Mouse (Mus musculus) lung, postnatal 4 days (tissue): ENCODE measurements at regions not wholly inside any gene's neighbourhood (a gene's known extent, or its start where the extent isn't known, plus 50 kb on each side); places are given as distances from the start of the nearest gene placed in this dataset.

Experiments
- DNase-seq, 2 experiments: peaks; one replicate each; pipeline ENCODE4 v3.0.0; 2021

DNA sequence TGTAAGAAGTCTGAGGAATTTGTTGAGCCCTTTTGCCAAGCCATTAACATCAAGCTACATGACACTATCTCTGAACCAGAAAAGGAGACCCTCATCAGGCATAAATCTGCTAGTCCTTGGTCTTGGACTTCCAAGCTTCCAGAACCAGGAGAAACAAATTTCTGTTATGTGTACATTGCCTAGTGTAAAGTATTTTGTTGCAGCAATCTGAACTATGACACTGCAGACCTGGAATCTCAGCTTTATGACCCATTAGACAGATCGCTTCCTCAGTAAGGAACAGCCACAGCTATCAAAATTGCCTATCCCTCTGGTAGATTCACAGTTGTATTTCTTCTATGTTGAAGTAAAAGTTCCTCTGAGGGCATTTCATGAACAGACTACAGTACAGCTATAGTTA lies 199.1 kb upstream of the Tmem161b start:
- no peak for DNase-seq

DNA sequence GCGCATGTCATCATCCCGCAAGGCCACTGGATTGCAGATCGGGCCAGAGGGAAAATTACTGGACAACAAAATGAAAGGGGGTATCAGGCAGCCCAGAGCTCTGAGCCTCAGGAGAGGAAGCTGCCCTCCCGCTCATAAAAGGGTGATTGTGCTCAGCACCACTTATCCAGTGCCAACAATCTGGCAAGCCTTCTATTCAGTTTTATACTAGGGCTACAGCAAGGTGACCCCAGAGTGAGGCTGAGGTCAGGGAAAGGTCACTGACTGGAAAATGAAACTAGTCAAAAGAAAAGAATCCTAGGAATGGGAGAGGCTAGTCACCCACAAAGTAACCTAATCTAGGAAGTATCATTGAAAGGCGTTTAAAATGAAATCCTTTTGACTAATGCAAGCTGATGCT lies 198.5 kb upstream of the Tmem161b start:
- DNase-seq, result no peak

DNA sequence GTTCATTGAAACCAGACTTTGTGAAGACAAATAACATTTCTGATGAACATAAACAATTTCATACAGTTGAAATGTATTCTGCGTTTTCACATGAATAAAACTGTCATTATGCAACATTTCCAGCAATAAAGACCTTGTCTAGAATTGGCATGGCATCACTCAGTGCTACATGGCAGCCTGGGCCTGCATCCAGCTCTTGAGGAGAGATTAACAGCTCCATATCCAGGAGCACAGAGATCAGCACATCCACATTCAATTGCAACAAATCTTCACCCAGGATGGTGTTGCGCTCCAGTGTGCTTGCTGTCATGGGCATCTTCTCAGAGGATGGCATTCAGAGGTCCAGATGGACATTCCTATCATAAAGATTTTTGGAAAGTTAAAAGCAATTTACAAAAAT lies 196.7 kb upstream of the Tmem161b start:
- DNase-seq, result no peak

DNA sequence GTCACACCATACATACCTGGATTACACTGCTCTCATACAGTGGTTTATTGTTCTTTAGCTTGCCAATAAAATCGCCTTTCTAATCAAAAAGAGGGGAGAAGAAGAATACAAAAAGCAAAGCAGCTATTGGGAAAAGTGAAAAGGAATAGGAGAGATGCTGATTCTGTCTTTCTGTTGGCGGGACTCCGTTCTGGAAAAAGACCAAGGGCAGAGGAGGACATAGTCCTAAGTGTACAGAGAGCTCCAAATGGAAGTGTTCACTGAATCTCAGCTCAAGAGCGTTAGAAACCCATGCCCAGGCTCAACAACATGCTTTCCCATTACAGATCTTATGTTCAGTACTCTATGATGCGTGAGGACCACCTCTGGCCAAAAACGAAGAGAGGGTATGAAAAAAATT lies 174.4 kb upstream of the Tmem161b start:
- no peak for DNase-seq

DNA sequence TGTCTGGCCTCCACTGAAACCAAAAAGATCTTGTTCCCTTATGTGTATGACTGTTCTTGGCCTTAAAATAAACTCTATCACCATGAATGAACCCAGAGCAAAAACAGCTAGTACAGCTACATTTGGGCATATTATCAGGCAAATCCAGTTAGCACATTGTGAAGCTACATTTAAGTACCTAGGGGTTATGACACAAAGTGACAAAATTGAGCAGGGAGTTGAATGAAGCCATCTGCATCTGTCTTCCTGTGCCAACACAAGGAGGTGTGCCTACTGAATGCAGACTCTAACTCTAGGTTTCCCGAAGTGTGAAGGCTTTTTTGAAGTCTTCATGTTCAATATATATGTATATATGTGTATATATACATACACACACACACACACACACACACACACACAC lies 169.9 kb upstream of the Tmem161b start:
- no peak for DNase-seq

DNA sequence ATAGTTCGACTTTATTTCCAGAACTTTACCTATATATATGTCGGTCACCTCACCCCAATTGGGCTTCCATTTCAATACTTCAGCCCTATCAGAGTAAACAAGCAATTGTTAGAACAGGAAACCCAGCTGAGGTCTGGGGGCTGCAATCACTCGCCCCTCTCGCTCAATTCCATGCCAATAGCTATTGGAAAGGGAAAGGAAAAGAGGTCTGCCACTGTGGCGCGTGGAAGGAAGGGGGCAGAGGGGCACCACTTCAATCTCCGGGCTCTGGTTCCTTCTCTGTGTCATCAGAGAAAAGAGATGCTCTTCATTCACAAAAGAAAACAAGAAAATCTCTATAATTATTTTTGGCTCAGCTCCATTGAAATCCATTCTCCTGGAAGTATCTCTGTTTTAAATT lies 167.1 kb upstream of the Tmem161b start:
- DNase-seq, result no peak

DNA sequence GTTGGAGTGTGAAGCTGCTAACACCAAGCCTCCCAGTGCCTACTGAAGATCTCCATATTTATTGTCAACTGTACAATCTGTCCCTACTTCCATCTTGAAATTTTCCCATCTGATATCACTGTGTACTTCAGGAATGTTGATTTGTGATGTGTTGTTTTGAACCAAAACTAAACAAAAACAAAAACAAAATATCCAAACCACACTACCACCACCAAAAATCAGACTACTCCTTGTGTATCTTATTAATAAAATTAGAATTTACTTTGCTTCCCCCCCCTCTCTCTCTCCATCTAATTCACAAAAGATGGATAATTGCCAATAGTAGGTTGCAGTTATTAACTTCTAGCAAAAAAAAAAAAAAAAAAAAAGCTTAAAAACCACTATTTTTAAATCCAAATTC lies 166.5 kb upstream of the Tmem161b start:
- DNase-seq, result no peak

DNA sequence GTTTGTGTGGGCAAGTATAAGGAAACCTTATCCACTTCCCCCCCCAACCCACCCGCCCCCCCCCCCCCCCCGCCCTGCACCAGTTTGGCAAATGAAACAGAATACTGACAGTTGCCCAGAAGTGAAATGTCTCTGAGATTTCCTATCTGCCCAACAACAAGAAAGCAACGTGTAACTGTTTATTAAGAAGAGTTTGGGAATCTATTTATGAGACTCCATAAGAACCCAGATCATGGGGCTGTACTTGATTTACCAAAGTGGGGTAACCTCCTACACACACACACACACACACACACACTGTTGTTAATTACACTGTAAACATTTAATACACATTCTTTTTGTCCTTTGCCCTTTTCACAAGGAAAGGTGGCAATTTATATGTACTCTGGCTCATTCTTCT lies 165.6 kb upstream of the Tmem161b start:
- DNase-seq, result no peak

DNA sequence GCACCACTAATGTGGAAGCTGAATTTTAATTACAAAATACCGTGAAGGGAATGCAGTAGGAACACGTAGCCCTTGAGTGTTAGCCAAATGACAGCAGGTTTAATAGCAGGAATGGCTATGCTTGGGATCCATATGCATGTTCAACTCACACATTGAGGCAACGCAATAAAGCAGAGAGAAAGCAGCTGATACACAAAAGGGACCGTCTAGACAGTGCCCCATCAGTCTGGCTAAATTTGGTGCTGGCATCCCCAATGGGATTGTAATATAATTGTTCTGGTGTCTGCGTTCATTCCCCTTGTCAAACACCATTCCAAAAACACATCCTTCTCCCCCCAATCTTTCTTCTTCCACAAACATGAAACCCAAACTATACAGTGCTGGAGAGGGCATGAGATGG lies 165.1 kb upstream of the Tmem161b start:
- DNase-seq, result no peak

DNA sequence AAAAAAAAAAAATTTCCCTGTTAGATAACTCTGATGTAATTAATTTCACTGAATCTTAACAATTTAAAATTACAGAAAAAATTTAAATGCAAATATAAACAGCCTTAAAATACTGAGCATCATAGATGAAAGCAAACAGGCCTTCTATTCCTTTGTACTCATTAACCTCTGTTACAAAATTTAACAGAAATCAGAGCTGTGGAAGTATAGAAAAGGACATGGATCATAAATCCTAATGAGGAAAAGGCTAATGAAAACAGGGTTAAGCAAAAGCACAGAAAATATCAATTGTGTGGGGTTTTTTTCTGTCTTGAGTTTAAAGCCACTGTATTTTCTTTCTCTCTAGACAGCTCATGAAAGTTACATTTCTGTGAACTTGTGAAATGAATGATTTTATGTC lies 164.6 kb upstream of the Tmem161b start:
- DNase-seq, result no peak

DNA sequence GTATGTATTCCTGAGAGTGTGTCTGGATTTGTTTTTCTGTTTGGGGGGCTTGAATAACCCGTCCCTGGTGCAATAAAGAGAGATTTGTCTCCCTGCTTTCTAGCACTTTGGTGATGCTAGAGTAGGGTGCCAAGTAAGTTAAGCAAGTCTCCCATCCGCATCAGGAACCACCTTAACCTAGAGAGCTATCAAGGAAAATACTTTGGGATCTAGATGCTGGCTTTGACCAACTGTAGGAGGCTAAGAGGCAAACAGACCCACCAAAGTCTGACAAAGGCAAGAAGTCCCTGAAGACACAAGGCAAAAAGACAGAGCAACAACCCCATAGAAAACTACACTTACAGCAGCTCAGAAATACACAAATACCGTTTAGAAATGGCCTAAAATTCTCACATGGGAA lies 163.8 kb upstream of the Tmem161b start:
- DNase-seq, result no peak

DNA sequence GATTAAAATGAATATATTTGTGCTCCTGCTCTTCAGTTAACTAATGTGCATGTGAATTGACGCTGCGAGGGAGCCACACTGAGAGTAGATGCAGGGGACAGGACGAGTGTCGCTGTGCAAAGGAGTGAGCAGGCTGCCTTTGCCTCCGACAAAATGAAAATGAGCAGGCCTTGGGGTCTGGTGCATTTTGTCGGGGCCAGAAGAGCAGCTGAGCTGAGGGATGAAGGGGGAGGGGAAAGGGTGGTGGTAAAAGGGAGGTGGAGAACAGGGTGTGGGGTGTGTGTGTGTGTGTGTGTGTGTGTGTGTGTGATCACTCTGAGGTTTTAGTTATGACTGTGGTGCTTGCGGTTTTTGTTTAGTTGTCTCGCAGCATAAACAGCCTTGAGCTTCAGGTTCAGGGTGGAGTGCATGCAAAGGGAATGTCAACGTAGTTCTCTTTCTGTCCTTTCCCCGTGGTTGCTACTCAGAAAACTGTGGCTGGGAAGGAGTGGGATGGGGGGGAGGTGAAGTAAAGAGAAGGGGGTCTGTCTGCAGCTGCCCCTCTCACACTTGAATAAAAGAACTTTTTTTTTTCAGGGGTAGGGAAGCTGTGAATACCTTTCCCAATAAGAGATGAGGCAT lies 163.0 kb upstream of the Tmem161b start:
- DNase-seq, result no peak

DNA sequence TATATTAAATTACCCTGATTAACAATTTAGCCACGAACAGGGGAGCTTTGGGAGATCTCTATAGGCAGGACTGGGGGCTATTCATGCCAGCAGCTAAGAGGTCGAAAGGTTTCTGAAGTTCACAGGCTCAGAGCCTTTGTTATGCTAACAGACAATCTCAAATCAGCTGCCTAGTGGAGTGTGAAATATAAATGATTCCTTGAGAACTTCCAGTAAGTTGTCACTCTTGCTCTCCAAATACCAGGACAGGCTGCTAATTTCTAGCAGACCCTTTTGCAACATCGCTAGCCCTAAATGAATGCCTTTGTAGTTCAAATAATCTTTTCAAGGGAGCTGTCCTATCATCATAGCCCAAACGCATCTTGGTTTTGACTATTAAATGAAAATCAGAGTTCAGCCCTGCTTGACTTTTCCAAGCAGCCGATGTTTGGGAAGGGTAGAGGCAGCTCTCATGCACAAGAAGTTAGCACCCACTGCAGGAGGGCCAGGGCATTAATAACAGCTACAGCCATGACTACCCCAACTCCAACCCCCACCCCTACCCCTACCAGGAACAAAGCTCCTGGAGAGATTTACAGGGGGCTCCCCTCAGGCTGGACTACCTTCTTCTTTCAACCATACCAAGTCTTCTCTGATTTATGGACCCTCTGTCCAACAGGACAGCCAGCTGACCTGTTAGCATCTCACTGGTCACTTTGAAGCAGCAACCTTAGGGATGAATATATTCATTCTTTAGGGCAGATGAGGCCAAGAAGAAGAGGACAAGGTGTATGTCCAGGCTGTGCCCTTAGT lies 162.2 kb upstream of the Tmem161b start:
- no peak for DNase-seq

DNA sequence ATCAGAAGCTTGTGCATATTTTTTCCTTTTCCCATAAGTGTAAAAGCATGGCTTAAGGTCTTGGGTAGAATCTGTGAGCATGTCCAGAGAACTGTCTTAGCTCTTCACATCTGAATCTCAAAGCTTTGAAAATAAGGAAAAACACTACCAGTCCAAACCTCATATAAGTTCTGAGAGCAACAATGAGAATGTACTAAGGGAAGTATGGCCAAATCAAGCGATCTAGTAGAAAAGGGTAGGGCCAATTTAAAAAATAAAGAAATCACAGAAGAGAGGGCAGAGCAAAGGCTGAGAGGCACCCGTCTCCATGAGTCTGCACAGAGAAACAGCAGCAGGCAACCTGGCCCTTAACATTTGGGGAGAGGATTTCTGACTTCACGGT lies 161.7 kb upstream of the Tmem161b start:
- DNase-seq, result no peak

DNA sequence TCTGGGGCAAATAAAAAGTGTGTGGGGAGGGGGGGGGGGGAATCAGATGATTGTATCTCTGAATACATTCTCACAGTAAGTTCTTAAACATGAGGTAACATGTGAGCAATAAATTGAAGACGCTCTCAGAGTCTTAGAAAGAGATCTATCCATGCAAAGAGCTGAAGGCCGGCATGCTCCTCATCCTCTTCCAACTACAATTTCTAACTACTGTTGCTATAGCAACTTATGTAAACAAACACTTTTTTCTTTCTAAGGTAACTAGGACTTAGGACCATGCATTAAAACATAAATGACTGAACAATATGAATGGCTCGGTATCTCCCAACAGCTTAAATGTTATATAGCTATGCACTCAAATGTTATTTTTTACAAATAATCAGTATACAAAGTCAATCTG lies 161.2 kb upstream of the Tmem161b start:
- DNase-seq, result no peak

DNA sequence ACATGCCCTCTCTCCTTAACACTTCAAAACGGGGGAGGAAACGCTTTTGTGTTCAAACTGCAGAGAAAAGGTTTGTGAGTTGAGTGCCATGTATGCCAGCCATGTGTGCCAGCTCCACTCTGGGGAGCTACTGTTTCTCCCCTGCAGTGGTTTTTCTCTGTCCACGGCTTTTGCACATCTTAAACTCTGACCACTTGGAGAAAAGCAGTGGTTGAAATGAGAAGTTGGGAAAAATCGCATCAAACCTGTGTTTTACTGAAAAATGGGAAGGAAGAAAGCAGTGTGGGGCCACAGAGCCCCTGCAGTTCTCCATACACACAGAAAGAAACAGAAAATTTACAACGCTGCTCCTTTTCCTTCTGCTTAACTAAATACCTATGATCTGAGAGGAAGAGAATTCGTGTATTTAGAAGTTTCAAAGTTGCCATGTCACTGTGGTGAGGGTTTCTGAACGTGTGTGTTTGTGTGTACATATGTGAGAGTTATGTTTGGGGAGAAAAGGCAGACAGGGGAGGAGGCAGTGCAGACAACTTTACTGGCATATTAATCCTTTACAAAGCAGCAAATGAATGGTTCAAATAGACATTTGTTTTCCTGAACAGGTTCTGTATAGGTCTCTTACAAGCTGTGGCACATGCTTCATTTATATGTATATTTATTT lies 160.1 kb upstream of the Tmem161b start:
- no peak for DNase-seq

DNA sequence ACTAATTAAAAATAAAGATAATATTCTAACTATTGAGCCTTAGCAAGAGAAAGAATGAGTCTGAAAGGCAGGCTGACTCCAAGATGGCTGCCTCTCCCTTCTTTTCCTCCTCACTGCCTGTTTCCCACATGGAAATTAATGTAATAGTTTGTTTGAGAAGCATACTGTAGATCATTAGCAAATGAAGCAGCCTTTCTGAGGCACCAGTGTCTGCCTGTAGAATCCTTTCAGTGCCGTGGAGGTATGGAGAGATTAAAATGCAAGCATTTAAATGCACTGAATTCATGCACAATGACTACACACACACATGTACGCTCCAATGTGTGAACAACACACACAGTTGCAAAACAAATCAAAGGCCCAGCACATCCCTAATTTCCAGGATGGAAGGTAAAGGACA lies 159.5 kb upstream of the Tmem161b start:
- no peak for DNase-seq

DNA sequence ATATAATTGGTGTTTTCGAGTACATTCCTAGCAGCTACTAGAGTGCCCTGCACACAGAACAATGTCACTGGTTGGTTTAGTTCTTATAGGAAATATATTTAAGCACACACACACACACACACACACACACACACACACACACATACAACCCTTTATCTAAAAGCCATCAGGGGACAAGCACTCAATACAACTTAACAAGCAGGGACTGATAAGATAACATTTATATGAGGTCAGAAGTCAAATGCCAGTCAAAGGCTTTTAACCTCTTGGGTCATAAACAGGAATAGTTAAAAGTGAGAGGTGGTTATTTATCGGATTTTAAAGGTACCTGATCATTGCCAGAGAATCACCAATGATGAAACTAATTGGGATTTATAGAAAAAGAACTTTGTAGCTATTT lies 158.7 kb upstream of the Tmem161b start:
- no peak for DNase-seq

DNA sequence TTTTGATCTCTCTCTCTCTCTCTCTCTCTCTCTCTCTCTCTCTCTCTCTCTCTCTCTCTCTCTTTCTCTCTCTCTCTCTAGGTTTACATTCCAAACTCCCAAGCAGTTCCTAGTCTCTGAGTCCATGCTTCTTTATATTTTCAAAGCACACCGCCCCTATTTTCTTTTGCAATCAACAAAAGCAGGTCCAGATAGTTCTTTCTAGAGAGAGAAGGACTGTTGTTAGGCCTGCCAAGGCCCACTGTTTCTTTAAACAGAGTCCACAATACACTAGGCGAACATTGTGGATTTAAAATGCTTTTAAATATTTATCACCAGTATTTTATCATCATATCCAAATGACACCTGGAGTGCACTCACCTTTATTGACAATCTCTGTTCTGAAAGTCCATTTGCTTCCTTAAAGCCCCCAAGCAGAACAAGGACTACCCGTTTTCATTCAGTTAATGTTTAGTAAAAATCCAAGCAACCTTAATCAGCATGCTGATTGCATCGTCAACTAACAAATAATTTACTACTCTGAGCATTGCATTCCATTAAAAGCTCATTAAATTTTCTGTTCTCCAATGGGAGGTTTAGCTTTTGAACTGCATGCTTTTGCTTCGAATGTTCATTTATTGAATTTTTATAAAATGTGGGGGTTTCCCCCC lies 157.7 kb upstream of the Tmem161b start:
- DNase-seq, result no peak

DNA sequence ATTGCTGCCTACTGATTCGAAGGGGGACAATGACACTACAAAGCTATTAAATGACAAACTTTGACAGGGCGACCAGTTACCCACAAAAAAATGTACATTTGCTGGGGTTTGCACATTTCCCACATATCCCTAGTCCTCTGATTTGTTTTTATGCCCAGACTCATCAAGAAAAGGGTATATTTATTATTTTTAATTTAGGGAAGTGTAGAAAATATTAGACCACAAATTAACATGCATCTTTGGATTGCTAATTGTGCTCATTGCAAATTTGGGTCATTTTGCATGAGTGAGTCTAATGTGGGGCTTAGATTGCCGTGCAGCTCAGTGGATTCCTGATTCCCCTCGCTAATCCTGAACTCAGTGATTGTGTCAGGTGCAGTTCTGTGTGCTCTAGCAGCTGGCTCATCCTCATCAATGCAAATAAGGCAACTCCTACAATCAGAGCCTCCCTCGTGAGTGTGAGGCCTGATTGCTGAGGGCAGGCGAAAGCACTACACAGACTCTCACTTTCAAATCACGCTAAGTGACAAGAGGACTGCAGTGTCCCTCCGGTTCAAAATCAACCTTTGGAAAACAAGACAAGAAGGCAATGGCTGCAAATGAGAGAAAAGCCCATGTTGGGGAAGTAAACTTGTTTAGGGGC lies 156.7 kb upstream of the Tmem161b start:
- no peak for DNase-seq

DNA sequence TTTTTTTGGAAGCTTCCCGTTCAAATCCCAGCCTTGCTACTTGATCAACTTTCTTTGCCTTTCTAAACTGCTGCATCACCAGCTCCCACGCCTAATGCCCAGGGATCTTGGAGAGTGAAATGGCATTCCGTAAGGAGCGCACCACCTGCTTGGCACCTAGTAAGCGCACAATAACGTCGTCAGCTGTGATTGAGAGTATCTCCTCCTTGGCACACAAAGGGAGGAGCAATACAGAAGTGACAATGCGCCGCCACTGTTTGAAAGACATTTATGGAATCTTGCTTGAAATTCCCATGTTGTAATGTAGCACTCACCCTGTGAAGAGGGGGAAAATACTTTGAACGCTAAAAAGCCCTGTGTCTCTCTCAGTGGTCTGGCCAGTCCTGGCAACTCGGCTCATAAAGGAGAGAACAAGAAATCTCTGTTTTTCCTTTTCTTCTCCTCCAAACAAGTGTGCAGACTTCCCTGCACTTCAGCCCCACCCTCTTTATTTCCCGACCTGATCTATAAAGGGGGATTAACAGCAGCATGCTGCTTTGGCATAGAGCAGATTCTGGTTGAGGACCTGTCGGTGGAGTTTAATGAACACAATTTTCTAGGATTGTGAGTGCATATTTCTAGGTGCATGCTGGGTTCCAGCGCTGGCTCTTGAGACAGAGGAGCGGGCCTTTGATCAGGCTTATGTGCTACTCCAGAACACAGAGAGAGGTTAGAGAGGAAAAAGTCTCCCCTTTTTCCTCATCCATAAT lies 155.7 kb upstream of the Tmem161b start:
- no peak for DNase-seq

DNA sequence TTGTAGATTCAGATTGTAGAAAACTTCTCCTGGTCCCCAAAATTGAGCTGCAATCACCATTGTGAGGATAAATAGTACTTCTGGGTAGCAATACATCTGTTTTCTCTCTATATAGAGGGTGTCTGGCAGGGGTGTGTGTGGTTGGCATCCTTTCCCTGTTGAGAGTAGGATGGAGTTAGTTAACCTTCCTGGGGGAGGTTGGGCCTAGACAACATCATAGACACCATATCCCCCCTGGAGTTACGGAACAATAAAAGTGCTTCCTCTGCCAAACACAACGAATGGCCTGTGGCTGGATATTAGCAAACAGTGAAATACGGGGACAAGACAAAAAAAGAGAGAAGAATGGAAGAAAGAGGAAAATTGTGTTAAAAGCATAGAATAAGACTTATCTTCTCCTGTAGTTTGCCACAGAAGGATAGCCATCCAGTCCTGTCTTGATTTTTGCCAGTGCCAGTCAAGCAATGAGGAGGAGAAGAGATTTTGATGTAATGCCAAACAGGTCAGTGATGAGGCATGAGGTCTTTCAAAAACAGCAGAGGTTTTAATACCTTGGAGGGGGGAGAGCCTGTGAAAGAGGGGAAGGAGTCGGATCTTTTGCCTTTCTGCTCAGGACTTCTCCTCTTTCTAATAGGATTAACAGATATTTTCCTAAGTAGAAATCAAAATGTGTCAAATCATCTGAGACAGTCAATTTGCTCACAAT lies 155.0 kb upstream of the Tmem161b start:
- DNase-seq, result no peak
